Mouse (Mus musculus) lung, postnatal 0 days (tissue): ENCODE results near the gene Ifitm6. TPM values are rescaled to one million over a fixed set of nuclear protein-coding genes. Genes with fewer than 3 reads are reported as not detected.
"Not testable (repeated sequence)": the region's sequence is repeated elsewhere in the genome, so short reads cannot be mapped to it uniquely, and the experiment has no call there.

Experiments
- ATAC-seq: fragments of 200-750 bp; cut with Nextera tagmentation; 2 replicates; pipeline ENCODE4 v1.8.0; 2017; ENCODE audit warnings: moderate library complexity
- DNase-seq: peaks from one replicate; pipeline ENCODE4 v3.0.0-alpha.2; 2016; ENCODE audit warnings: low spot score
- H3K27ac ChIP-seq: fragments of 300-500 bp; sonication (generic); 2 replicates; pipeline ENCODE4 v1.5.1; 2014; ENCODE audit warnings: antibody characterized with exemption, mild to moderate bottlenecking, low read length, mixed read lengths
- H3K27me3 ChIP-seq: fragments of 300-500 bp; sonication (generic); replicated peaks from 2 replicates; pipeline ENCODE4 v1.6.1; 2014; ENCODE audit warnings: low read length, mixed read lengths; ENCODE audit not compliant: insufficient read depth
- H3K36me3 ChIP-seq: fragments of 300-500 bp; sonication (generic); 2 replicates; pipeline ENCODE4 v1.6.1; 2014; ENCODE audit warnings: low read length, mixed read lengths; ENCODE audit not compliant: insufficient read depth
- H3K4me1 ChIP-seq: fragments of 300-500 bp; sonication (generic); 2 replicates; pipeline ENCODE4 v1.6.1; 2014; ENCODE audit warnings: antibody characterized with exemption, low read depth, low read length, mixed read lengths; ENCODE audit not compliant: insufficient read depth
- H3K4me2 ChIP-seq: fragments of 300-500 bp; sonication (generic); replicated peaks from 2 replicates; pipeline ENCODE4 v1.6.1; 2014; ENCODE audit warnings: low read depth, mild to moderate bottlenecking, low read length, moderate library complexity, mixed read lengths
- H3K4me3 ChIP-seq: fragments of 300-500 bp; sonication (generic); 2 replicates; pipeline ENCODE4 v1.5.1; 2014; ENCODE audit warnings: low read depth, low read length
- H3K9ac ChIP-seq: fragments of 300-500 bp; sonication (generic); replicated peaks from 2 replicates; pipeline ENCODE4 v1.6.1; 2014; ENCODE audit warnings: low read depth, mild to moderate bottlenecking
- H3K9me3 ChIP-seq: fragments of 300-500 bp; sonication (generic); 2 replicates; pipeline ENCODE4 v1.6.1; 2016; ENCODE audit warnings: low read length, mixed read lengths
- CTCF ChIP-seq: IDR thresholded peaks from 2 replicates; pipeline ENCODE4 v1.5.1; 2016; ENCODE audit warnings: antibody characterized with exemption, mild to moderate bottlenecking
- EP300 ChIP-seq: IDR thresholded peaks from 2 replicates; pipeline ENCODE4 v1.6.1; 2016; ENCODE audit warnings: antibody characterized with exemption, mild to moderate bottlenecking, control low read depth
- WGBS: fragments of 180-500 bp; shearing (Covaris S2); extraction: QIAGEN DNeasy Blood & Tissue Kit; methylation state at CpG from one replicate; pipeline ENCODE4 v1.1.7; 2014; 5-methylcytosine and 5-hydroxymethylcytosine counted together
- polyA plus RNA-seq: library from polyadenylated mRNA; unstranded; fragments of >200 nt; fragmentation: Nextera tagmentation; extraction: Ambion mirVana; gene quantifications from 2 replicates; pipeline ENCODE4 v1.2.1, GENCODE M21; 2015

Ifitm6 gene
- polyA plus RNA-seq, 1 experiment from 2014 or later, result 7.7 TPM

DNA sequence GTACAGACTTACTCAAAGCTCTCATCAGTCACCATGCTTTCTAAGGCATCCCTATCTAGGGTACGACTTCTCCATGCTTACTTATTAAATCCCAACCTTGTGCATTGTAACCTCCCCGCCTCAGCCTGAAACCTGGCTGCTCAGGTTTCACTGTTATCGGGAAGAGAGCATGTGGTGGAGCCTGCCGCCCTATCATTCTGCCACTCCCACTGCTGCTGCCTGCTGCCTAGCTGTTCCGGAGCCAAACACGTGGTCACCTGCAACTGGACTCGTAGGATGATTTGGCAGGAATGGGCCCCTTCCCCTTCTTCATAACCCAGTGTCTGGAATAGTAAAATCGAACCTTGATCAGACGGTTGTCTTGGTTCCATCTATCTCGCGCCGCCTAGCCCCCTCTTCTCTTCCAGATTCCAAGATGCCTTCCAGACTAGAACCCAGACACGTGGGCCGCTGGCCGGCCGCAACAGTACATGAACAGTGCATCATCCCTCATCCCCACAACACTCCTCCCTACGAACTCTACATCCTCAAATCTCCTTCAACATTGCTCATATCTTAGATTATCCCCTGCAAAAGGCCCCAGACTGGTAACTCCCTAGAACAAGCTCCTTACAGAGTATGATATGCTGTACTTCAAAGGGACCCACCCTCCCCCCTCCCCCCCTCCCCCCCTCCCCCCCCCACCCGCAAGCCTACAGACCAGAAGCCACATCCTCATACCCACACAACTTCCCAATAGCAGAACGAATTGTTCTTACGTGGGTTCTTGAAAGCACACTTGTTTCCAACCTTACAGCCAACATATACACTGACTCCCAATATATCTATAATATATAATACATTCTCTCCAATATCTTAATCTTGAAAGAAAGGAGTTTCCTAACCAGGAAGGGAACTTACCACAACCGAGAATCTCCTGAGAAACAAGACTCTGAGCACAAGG is 20.6 kb upstream of the Ifitm6 start:
- 62% methylated on average over 20 of the region's 21 CpGs for WGBS
- TF ChIP-seq CTCF, result no peak

GRCm38 (mm10) chr7:141036624-141037023 is 18.9 kb upstream of the Ifitm6 start:
- not testable (repeated sequence) for H3K9me3 ChIP-seq, DNase-seq, H3K36me3 ChIP-seq, H3K4me3 ChIP-seq, H3K27ac ChIP-seq, ATAC-seq, H3K9ac ChIP-seq, H3K4me2 ChIP-seq, H3K27me3 ChIP-seq, H3K4me1 ChIP-seq
- WGBS, result 77% methylated on average over 1 of the region's 2 CpGs

More for the DNA sequence above, 20.6 kb upstream of the Ifitm6 start:
- H3K4me1 ChIP-seq, result no peaks in the 10 kb centered on the region
- no peaks in the 10 kb centered on the region for H3K9me3 ChIP-seq
- no peak overlapping the region for H3K4me3 ChIP-seq
- H3K27ac ChIP-seq, result no peak overlapping the region
- ATAC-seq, result no peak
- DNase-seq, result no peak
- no peaks in the 10 kb centered on the region for H3K27me3 ChIP-seq
- H3K9ac ChIP-seq, result no peak overlapping the region
- H3K4me2 ChIP-seq, result no peak overlapping the region
- no peaks in the 10 kb centered on the region for H3K36me3 ChIP-seq

DNA sequence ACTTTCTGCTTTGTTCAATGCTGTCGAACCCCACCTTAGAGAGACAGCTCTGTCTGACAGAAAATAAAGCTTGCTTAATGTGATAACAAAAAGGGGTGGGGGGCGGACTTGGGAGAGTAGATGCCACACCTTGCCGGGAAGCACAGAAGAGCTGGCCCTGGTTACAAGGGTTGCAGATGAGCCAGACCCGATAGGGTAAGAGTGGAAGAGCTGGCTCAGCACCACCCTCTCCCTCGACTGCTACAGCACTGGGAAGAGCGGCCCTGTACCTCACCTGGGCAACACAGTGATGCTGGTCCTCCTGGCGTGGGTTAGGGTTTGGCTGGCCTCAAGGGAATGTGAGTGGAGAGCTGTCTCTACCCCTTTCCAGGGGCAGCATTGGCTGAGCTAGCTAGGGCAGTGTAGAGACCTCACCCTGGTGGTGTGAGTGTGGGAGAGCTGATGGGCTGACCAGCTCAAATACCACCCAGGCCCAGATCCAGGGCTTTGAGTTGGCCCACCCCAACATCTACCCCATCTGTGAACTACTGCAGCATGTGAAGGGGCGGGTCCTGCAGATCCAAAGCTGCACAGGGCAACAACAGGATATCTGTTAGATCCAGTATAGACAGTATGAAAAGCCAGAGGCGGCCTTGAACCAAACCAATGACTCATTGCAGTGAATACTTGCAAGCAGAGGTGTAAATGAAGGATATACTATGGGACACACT is 14.9 kb upstream of the Ifitm6 start:
- H3K9ac ChIP-seq, result no peak overlapping the region
- H3K9me3 ChIP-seq, result no peaks in the 10 kb centered on the region
- WGBS, result 65% methylated on average over 9 of the region's 9 CpGs
- no peak for DNase-seq
- no peaks in the 10 kb centered on the region for H3K27me3 ChIP-seq
- no peak overlapping the region for H3K27ac ChIP-seq
- TF ChIP-seq EP300, result no peak
- no peak for TF ChIP-seq CTCF
- H3K4me3 ChIP-seq, result no peak overlapping the region
- ATAC-seq, result no peak
- H3K36me3 ChIP-seq, result no peaks in the 10 kb centered on the region
- H3K4me2 ChIP-seq, result no peak overlapping the region
- no peaks in the 10 kb centered on the region for H3K4me1 ChIP-seq

DNA sequence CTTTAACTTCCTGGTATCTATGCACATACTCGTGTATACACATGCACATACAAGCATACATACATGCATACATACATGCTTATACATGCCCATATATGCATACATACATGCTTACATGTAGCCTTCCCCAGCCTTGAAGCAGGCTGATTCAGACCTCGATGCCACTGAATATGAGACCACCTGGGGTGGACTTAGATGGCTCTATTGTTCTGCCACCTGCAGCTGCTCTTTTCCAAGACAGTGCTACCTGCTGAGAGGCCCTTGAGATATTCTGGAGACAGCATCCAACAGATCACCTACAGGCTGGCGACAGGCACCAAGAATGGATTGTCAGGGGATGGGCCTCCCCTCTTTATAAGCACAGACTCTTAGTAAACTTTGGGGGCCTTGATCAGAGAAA is 12.7 kb upstream of the Ifitm6 start:
- ATAC-seq (no peak), DNase-seq (no peak)
- Histone ChIP-seq H3K4me3 (no peak overlapping the region), H3K36me3 (no peaks in the 10 kb centered on the region), H3K9ac (no peak overlapping the region), H3K4me1 (no peaks in the 10 kb centered on the region), H3K4me2 (no peak overlapping the region), H3K27me3 (no peaks in the 10 kb centered on the region), H3K9me3 (no peaks in the 10 kb centered on the region), H3K27ac (no peak overlapping the region)
- TF ChIP-seq EP300 (no peak), CTCF (no peak)
- 61% methylated on average over 3 of the region's 3 CpGs for WGBS

- Histone ChIP-seq H3K9ac (no peak within 1 kb of the TSS), H3K27me3 (no peaks in the 10 kb centered on the region), H3K9me3 (no peaks in the 10 kb centered on the region), H3K36me3 (no peaks in the 10 kb centered on the region), H3K4me3 (no peak within 1 kb of the TSS), H3K27ac (no peak within 1 kb of the TSS), H3K4me2 (no peak within 1 kb of the TSS), H3K4me1 (peaks cover 4% of the 10 kb centered on the region; the same call in 1 of the 2 replicates)
- no peak for ATAC-seq
- TF ChIP-seq EP300 (no peak), CTCF (no peak)
- 100% methylated on average over 2 of the region's 2 CpGs for WGBS
- DNase-seq, result no peak
These were observed 11.1 kb upstream of the Ifitm6 start, which contains the start of gene Gm17387 for GRCm38 (mm10) chr7:141028831-141029230. Gene Gm17387, plus strand, starts transcription at chr7:141029131.

DNA sequence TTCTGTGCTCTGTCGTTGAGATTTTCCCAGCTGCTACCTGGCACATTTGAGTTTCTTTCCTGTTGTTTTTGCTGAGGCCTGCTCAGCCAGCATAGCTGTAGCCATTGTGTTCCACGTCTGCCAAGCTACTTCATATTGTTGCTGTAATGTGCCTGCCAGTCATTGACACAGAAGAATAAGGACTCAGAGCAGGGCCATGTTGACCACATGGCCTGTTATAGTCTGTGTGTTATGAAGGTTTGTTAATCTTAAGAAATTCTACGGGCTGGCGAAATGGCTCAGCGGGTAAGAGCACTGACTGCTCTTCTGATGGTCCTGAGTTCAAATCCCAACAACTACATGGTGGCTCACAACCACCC is 9.0 kb upstream of the Ifitm6 start:
- no peaks in the 10 kb centered on the region for H3K9me3 ChIP-seq
- H3K27ac ChIP-seq, result peak overlapping the region; percentile 75
- WGBS, result 60% methylated on average over 5 of the region's 5 CpGs
- no peaks in the 10 kb centered on the region for H3K36me3 ChIP-seq
- H3K4me1 ChIP-seq, result peaks cover 4% of the 10 kb centered on the region; the same call in 1 of the 2 replicates
- no peak for TF ChIP-seq CTCF
- TF ChIP-seq EP300, result no peak
- peak; percentile 44 for ATAC-seq
- no peak for DNase-seq
- H3K27me3 ChIP-seq, result no peaks in the 10 kb centered on the region
- H3K4me2 ChIP-seq, result no peak overlapping the region
- H3K9ac ChIP-seq, result 0 out of 2 replicates have a peak overlapping the region, but pooled peaks have one; percentile 16
- no peak overlapping the region for H3K4me3 ChIP-seq
